Mouse (Mus musculus) testis, adult 2 months (tissue): ENCODE data around the gene Vsig10. TPM values are rescaled to one million over a fixed set of nuclear protein-coding genes. Genes with fewer than 3 reads are reported as not detected.

Experiments
- H3K27ac ChIP-seq: fragments of 200-500 bp; 2 replicates; pipeline ENCODE4 v1.5.1; 2012; ENCODE audit warnings: low read depth, low read length; ENCODE audit not compliant: control insufficient read depth, insufficient read depth
- H3K27me3 ChIP-seq: fragments of 200-500 bp; 2 replicates; pipeline ENCODE4 v1.6.1; 2012; ENCODE audit warnings: mild to moderate bottlenecking, low read length, moderate library complexity; ENCODE audit not compliant: control insufficient read depth, insufficient read depth
- H3K36me3 ChIP-seq: fragments of 200-500 bp; 2 replicates; pipeline ENCODE4 v1.6.1; 2012; ENCODE audit warnings: mild to moderate bottlenecking, low read length; ENCODE audit not compliant: control insufficient read depth, insufficient read depth
- H3K4me1 ChIP-seq: fragments of 200-500 bp; 2 replicates; pipeline ENCODE4 v1.6.1; 2012; ENCODE audit warnings: low read length; ENCODE audit not compliant: control insufficient read depth, insufficient read depth
- H3K4me3 ChIP-seq: fragments of 200-500 bp; 2 replicates; pipeline ENCODE4 v1.5.1; 2012; ENCODE audit warnings: low read depth, mild to moderate bottlenecking, low read length, moderate library complexity, mixed read lengths; ENCODE audit not compliant: control insufficient read depth
- CTCF ChIP-seq: fragments of 200-500 bp; IDR thresholded peaks from 2 replicates; pipeline ENCODE4 v1.5.1; 2012; ENCODE audit warnings: low read depth, mild to moderate bottlenecking, inconsistent platforms, low read length, moderate library complexity; ENCODE audit not compliant: control insufficient read depth, insufficient read depth, insufficient replicate concordance
- POLR2A ChIP-seq: fragments of 200-500 bp; IDR thresholded peaks from 2 replicates; pipeline ENCODE4 v1.6.1; 2012; ENCODE audit warnings: low read depth, mild to moderate bottlenecking, inconsistent platforms, low read length, moderate library complexity; ENCODE audit not compliant: control insufficient read depth
- polyA plus RNA-seq: library from polyadenylated mRNA; depleted of rRNA; stranded (reverse); fragments of >200 nt; gene quantifications from 2 replicates; pipeline ENCODE4 v1.2.3, GENCODE M21; 2012; rRNA removed

Vsig10 gene
- polyA plus RNA-seq, result 13.0 and 16.6 TPM in 2 replicates

DNA sequence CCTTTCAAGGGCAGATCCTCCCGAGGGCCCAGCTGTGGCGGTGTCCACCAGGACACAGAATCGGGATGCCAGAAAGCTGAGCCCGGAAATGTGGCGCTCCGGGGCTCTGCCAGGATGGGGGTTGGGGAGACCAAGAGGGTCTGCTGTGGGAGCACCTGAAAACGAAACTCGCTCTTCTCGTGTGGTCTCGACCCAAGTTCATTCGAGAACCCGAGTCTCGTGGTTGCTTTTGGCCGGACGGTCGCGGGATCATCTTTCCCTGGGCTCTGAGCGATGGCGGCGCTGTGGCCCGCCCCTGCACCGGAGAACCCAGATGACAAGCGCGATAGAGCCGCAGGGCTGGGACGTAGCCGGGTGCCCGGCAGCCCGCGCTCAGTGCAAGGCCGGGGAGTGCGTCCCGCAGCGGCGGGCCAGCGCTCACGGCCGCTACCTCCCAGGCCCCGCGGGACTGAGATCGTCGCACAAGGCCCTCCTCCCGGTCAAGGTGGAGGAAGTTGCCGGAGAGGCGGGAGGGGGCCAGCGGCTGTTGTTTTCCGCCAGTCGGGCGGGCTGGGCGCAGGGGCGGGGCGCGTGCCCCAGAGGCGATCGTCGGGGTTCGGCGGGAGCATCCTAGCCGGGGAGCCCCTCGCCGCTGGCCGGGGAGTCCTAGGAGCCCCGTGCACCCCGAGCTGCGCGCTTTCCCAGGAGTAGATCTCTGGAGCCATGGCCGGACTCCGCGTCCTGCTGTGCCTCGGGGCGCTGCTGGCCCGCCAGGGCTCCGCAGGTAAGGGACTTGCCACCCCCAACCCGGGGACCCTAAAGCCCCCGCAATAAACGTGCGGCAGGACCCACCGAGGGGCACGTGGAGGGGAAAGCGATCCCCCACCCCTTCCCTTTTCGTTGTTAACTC lies at the start of gene Vsig10:
TSS of gene Vsig10 (plus strand) at position 343 of the 889 bp plus-strand sequence.
- Histone ChIP-seq H3K27ac (peak within 1 kb of the TSS; percentile 87), H3K4me3 (peak within 1 kb of the TSS; percentile 77), H3K36me3 (no peaks in the 10 kb centered on the region), H3K27me3 (peaks cover 2% of the 10 kb centered on the region; the same call in 1 of the 2 replicates), H3K4me1 (peaks cover 17% of the 10 kb centered on the region)
- TF ChIP-seq CTCF (no peak), POLR2A (no peak)

DNA sequence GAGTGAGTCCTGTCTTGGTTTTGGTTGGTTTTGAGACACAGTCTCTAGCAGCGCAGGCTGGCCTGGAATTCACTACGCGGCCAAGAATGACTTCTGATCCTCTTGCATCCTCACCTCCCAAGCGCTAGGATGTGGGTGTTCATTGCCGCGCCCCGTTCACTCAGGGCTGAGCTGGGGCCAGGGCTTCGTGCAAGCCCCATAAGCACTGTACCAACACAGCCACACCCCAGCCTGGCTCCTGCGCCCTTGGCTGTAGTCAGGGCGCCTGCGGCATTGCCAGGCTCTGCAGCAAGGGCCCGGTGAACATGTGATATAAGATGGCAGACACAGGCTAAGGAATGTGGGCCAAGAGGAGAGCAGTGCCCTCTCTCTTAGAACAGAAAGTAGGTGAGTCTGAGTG lies 49.5 kb upstream of the Vsig10 start:
- TF ChIP-seq CTCF, result no peak
- no peak for TF ChIP-seq POLR2A
- Histone ChIP-seq H3K27ac (no peak overlapping the region), H3K4me1 (no peaks in the 10 kb centered on the region), H3K27me3 (no peaks in the 10 kb centered on the region), H3K4me3 (no peak overlapping the region), H3K36me3 (no peaks in the 10 kb centered on the region)

DNA sequence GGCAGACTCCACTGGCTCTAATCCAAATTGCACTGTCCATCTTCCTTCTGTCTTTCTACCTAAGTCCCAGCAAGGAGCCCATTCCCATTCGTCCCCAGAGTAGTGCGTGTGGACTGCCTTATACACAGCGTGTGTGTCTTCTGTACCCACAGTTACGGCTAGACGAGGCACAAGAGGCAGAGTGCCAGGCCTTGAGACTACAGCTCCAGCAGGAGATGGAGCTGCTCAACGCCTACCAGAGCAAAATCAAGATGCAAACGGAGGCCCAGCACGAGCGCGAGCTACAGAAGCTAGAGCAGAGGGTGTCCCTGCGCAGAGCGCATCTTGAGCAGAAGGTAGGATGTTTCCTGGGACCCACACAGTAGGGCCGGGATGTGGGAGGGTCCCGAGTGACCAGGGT lies 46.9 kb upstream of the Vsig10 start:
- H3K4me1 ChIP-seq, result no peaks in the 10 kb centered on the region
- H3K27me3 ChIP-seq, result no peaks in the 10 kb centered on the region
- H3K4me3 ChIP-seq, result no peak overlapping the region
- TF ChIP-seq CTCF (no peak), POLR2A (no peak)
- no peak overlapping the region for H3K27ac ChIP-seq
- no peaks in the 10 kb centered on the region for H3K36me3 ChIP-seq

DNA sequence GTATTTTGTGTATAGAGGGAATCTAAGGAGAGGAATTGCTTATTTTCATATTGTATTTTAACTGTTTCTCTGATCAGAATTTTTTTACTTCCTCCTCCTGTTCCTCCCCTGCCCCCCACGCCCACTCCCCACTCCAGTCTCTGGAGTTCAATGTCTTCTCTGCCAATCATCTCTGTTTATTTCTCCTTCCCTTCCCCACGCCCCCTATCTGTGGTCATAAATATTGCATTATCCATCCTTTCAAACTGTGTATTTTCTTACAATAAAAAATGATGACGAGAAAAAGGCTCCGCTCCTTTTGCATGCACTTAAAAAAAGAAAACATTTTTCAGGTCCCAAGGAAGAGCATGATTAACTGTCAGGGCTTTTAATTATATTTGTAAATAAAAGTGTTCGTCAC lies 44.1 kb upstream of the Vsig10 start:
- Histone ChIP-seq H3K36me3 (no peaks in the 10 kb centered on the region), H3K27me3 (no peaks in the 10 kb centered on the region), H3K4me1 (no peaks in the 10 kb centered on the region), H3K27ac (no peak overlapping the region), H3K4me3 (no peak overlapping the region)
- TF ChIP-seq POLR2A (no peak), CTCF (no peak)

DNA sequence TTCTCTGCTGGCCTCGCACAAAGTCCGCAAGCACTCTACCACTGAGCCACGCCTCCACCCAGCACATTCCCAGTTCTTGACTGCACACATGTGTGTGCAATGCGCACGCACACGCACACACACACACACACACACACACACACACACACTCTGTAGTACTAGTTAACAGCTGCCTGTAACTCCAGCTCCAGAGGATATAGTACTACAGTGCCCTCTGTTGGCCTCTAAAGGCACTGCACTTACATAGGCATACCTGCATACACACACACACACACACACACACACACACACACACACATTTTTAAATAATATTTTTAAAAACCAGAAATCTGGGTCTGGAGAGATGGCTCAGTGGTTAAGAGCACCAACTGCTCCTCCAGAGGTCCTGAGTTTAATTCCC lies 41.1 kb upstream of the Vsig10 start:
- H3K4me1 ChIP-seq, result no peaks in the 10 kb centered on the region
- TF ChIP-seq POLR2A (no peak), CTCF (peak; percentile 10; the same call in 1 of the 2 replicates)
- no peaks in the 10 kb centered on the region for H3K27me3 ChIP-seq
- no peak overlapping the region for H3K27ac ChIP-seq
- H3K4me3 ChIP-seq, result no peak overlapping the region
- H3K36me3 ChIP-seq, result no peaks in the 10 kb centered on the region

DNA sequence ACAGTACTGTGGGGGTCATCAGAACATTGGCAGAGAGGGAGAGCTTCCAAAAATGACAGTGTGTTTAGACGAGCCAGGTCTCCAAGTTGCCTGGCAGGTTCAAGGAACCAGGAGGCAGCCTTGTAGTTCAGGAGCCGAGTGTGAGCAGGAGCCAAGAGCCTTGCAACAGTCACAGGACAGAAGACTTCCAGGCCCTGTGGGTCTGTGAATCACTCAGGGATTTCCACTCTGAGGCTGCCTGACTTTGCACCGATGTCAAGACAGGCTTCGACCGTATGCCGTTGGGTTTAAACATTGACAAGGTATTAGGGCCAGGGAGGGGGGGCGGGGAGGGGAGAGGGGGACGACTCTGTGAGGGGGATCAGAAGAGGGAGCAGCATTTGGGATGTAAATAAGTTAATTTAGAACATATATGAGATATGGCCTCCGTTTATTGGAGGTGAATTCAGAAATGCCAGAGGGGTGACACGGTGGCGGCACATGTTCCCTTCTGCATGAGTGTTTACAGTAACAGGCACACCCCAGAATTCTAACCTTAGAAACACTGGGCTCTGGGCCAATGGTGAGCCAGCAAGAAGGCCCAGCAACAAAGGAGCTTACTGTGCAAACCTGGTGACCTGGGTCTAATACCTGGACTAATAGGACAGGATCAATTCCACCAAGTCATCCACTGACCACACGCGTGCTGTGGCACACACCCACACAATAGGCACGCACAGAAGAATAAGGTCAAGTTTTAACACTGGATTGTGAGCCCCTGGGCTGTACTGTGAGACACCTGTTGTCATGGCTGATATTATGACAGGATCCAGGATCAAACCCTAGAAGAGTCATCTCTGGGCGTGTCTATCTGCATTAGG lies 39.8 kb upstream of the Vsig10 start:
- H3K4me1 ChIP-seq, result no peaks in the 10 kb centered on the region
- H3K4me3 ChIP-seq, result no peak overlapping the region
- TF ChIP-seq POLR2A (no peak), CTCF (no peak)
- peaks cover 2% of the 10 kb centered on the region for H3K36me3 ChIP-seq
- H3K27me3 ChIP-seq, result no peaks in the 10 kb centered on the region
- no peak overlapping the region for H3K27ac ChIP-seq

DNA sequence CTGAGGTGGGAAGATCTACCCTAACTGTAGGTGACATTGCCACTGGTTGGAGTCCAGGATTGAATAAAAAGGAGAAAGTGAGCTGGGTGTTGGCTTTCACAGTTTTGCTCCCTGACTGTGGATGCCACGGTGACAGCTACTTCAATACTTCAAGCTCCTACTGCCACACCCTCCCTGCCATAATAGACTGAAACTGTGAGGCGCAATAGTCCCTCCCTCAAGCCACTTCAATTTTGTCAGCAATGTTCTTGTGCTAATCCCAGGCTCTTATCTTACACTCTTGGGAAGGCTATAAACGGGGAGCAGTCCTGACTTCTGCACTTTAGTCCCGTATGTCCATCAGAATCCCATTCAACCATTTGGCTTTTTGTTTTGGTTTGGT lies 39.2 kb upstream of the Vsig10 start:
- Histone ChIP-seq H3K4me1 (no peaks in the 10 kb centered on the region; the same call in 1 of the 2 replicates), H3K27me3 (no peaks in the 10 kb centered on the region), H3K27ac (no peak overlapping the region), H3K4me3 (no peak overlapping the region), H3K36me3 (peaks cover 2% of the 10 kb centered on the region)
- TF ChIP-seq CTCF (no peak), POLR2A (no peak)
